Mouse (Mus musculus) liver, embryonic 16.5 days (tissue): ENCODE measurements at regions not wholly inside any gene's neighbourhood (a gene's known extent, or its start where the extent isn't known, plus 50 kb on each side); places are given as distances from the start of the nearest gene placed in this dataset.

Experiments used
- ATAC-seq: fragments of 200-750 bp; cut with Nextera tagmentation; 2 replicates; pipeline ENCODE4 v1.8.0; 2017; ENCODE audit warnings: low read depth, mild to moderate bottlenecking, moderate number of reproducible peaks, moderate library complexity
- H3K27ac ChIP-seq: fragments of 300-500 bp; sonication (generic); 2 replicates; pipeline ENCODE4 v1.5.1; 2014; ENCODE audit warnings: mild to moderate bottlenecking, low read length
- H3K27me3 ChIP-seq: fragments of 300-500 bp; sonication (generic); 2 replicates; pipeline ENCODE4 v1.6.1; 2014; ENCODE audit warnings: low read depth, low read length, mixed read lengths; ENCODE audit not compliant: control insufficient read depth, insufficient read depth
- H3K36me3 ChIP-seq: fragments of 300-500 bp; sonication (generic); 2 replicates; pipeline ENCODE4 v1.6.1; 2014; ENCODE audit warnings: mild to moderate bottlenecking; ENCODE audit not compliant: control insufficient read depth, insufficient read depth
- H3K4me1 ChIP-seq: fragments of 300-500 bp; sonication (generic); 2 replicates; pipeline ENCODE4 v1.6.1; 2014; ENCODE audit warnings: low read depth, low read length, mixed read lengths; ENCODE audit not compliant: control insufficient read depth
- H3K4me2 ChIP-seq: fragments of 300-500 bp; sonication (generic); 2 replicates; pipeline ENCODE4 v1.6.1; 2014; ENCODE audit warnings: low read depth, low read length, mixed read lengths
- H3K4me3 ChIP-seq: fragments of 300-500 bp; sonication (generic); 2 replicates; pipeline ENCODE4 v1.5.1; 2014; ENCODE audit warnings: low read depth, mild to moderate bottlenecking, low read length
- H3K9ac ChIP-seq: fragments of 300-500 bp; sonication (generic); 2 replicates; pipeline ENCODE4 v1.6.1; 2014; ENCODE audit warnings: low read depth, low read length
- H3K9me3 ChIP-seq: fragments of 300-500 bp; sonication (generic); replicated peaks from 2 replicates; pipeline ENCODE4 v1.6.1; 2016; ENCODE audit warnings: low read length; ENCODE audit not compliant: control insufficient read depth
- WGBS: fragments of 180-500 bp; shearing (Covaris S2); extraction: QIAGEN DNeasy Blood & Tissue Kit; methylation state at CpG from one replicate; pipeline ENCODE4 v1.1.7; 2014; ENCODE audit not compliant: insufficient replicate concordance; 5-methylcytosine and 5-hydroxymethylcytosine counted together

GRCm38 (mm10) chr2:173347341-173347740, 71.0 kb upstream of the Pmepa1 start:
- no peak overlapping the region for H3K4me2 ChIP-seq

GRCm38 (mm10) chr2:173348757-173349156, 72.4 kb upstream of the Pmepa1 start:
- 51% methylated on average over 3 of the region's 3 CpGs for WGBS
- Histone ChIP-seq H3K4me1 (no peaks in the 10 kb centered on the region), H3K9ac (no peak overlapping the region), H3K27me3 (no peaks in the 10 kb centered on the region), H3K4me3 (no peak overlapping the region), H3K27ac (no peak overlapping the region), H3K36me3 (no peaks in the 10 kb centered on the region), H3K4me2 (no peak overlapping the region), H3K9me3 (no peaks in the 10 kb centered on the region)
- no peak for ATAC-seq

More at GRCm38 (mm10) chr2:173347341-173347740, 71.0 kb upstream of the Pmepa1 start:
- no peak overlapping the region for H3K9ac ChIP-seq
- no peak overlapping the region for H3K27ac ChIP-seq
- no peaks in the 10 kb centered on the region for H3K27me3 ChIP-seq
- H3K4me3 ChIP-seq: no peak overlapping the region
- 52% methylated on average over 11 of the region's 11 CpGs for WGBS
- H3K9me3 ChIP-seq: no peaks in the 10 kb centered on the region
- ATAC-seq: no peak
- no peaks in the 10 kb centered on the region for H3K36me3 ChIP-seq
- no peaks in the 10 kb centered on the region for H3K4me1 ChIP-seq

GRCm38 (mm10) chr2:173349510-173349909, 73.2 kb upstream of the Pmepa1 start:
- H3K4me2 ChIP-seq: no peak overlapping the region
- 0 out of 2 replicates have a peak, but pooled peaks have one; percentile 19 for ATAC-seq
- H3K36me3 ChIP-seq: no peaks in the 10 kb centered on the region
- no peaks in the 10 kb centered on the region for H3K9me3 ChIP-seq
- H3K27ac ChIP-seq: no peak overlapping the region
- no peaks in the 10 kb centered on the region for H3K27me3 ChIP-seq
- no peak overlapping the region for H3K9ac ChIP-seq
- no peaks in the 10 kb centered on the region for H3K4me1 ChIP-seq
- WGBS: 22% methylated on average over 9 of the region's 9 CpGs
- H3K4me3 ChIP-seq: no peak overlapping the region

- H3K4me1 ChIP-seq: no peaks in the 10 kb centered on the region
- H3K9ac ChIP-seq: no peak overlapping the region
- no peaks in the 10 kb centered on the region for H3K36me3 ChIP-seq
- no peak overlapping the region for H3K27ac ChIP-seq
- no peak overlapping the region for H3K4me3 ChIP-seq
- 45% methylated on average over 4 of the region's 4 CpGs for WGBS
- H3K27me3 ChIP-seq: no peaks in the 10 kb centered on the region
- H3K9me3 ChIP-seq: no peaks in the 10 kb centered on the region
- no peak overlapping the region for H3K4me2 ChIP-seq
- ATAC-seq: no peak
Measured at GRCm38 (mm10) chr2:173349910-173350309, 73.6 kb upstream of the Pmepa1 start.

GRCm38 (mm10) chr2:173350405-173350804, 74.1 kb upstream of the Pmepa1 start:
- no peak overlapping the region for H3K4me3 ChIP-seq
- no peaks in the 10 kb centered on the region for H3K4me1 ChIP-seq
- no peak overlapping the region for H3K4me2 ChIP-seq
- no peaks in the 10 kb centered on the region for H3K36me3 ChIP-seq
- no peak overlapping the region for H3K9ac ChIP-seq
- H3K27me3 ChIP-seq: no peaks in the 10 kb centered on the region
- no peak for ATAC-seq
- no peaks in the 10 kb centered on the region for H3K9me3 ChIP-seq
- 58% methylated on average over 3 of the region's 3 CpGs for WGBS
- no peak overlapping the region for H3K27ac ChIP-seq

- no peak overlapping the region for H3K4me3 ChIP-seq
- H3K9me3 ChIP-seq: no peaks in the 10 kb centered on the region
- H3K27me3 ChIP-seq: no peaks in the 10 kb centered on the region
- H3K4me1 ChIP-seq: no peaks in the 10 kb centered on the region
- no peak for ATAC-seq
- no peak overlapping the region for H3K27ac ChIP-seq
- no peak overlapping the region for H3K9ac ChIP-seq
- H3K4me2 ChIP-seq: no peak overlapping the region
- no peaks in the 10 kb centered on the region for H3K36me3 ChIP-seq
- 36% methylated on average over 3 of the region's 3 CpGs for WGBS
Measured at GRCm38 (mm10) chr2:173350831-173351230, 74.5 kb upstream of the Pmepa1 start.

- Histone ChIP-seq H3K4me1 (no peaks in the 10 kb centered on the region), H3K4me3 (no peak overlapping the region), H3K27ac (no peak overlapping the region), H3K9ac (no peak overlapping the region), H3K9me3 (no peaks in the 10 kb centered on the region), H3K27me3 (no peaks in the 10 kb centered on the region), H3K36me3 (no peaks in the 10 kb centered on the region), H3K4me2 (no peak overlapping the region)
- ATAC-seq: no peak
- 48% methylated on average over 18 of the region's 18 CpGs for whole genome bisulfite sequencing
Measured at GRCm38 (mm10) chr2:173351831-173352755, 75.8 kb upstream of the Pmepa1 start.

- no peak overlapping the region for H3K27ac ChIP-seq
- H3K9me3 ChIP-seq: no peaks in the 10 kb centered on the region
- H3K4me1 ChIP-seq: no peaks in the 10 kb centered on the region
- ATAC-seq: no peak
- no peak overlapping the region for H3K9ac ChIP-seq
- H3K4me3 ChIP-seq: no peak overlapping the region
- H3K27me3 ChIP-seq: no peaks in the 10 kb centered on the region
- WGBS: 42% methylated on average over 3 of the region's 3 CpGs
- no peak overlapping the region for H3K4me2 ChIP-seq
- H3K36me3 ChIP-seq: no peaks in the 10 kb centered on the region
Measured at GRCm38 (mm10) chr2:173352756-173353139, 76.4 kb upstream of the Pmepa1 start.

GRCm38 (mm10) chr2:173353435-173354241, 77.3 kb upstream of the Pmepa1 start:
- Histone ChIP-seq H3K4me1 (no peaks in the 10 kb centered on the region), H3K9ac (no peak overlapping the region), H3K4me2 (no peak overlapping the region), H3K9me3 (no peaks in the 10 kb centered on the region), H3K27me3 (no peaks in the 10 kb centered on the region), H3K36me3 (no peaks in the 10 kb centered on the region), H3K27ac (no peak overlapping the region), H3K4me3 (no peak overlapping the region)
- ATAC-seq: no peak
- WGBS: 65% methylated on average over 16 of the region's 16 CpGs
